Mouse (Mus musculus): Measurements from ENCODE around the gene Arhgap42. TPM values are rescaled to one million over a fixed set of nuclear protein-coding genes. Genes with fewer than 3 reads are reported as not detected.

Arhgap42 gene
- total RNA-seq (2022) = 1 to 10 TPM; 3.5 to 5.4 (median 4.2) TPM

DNA sequence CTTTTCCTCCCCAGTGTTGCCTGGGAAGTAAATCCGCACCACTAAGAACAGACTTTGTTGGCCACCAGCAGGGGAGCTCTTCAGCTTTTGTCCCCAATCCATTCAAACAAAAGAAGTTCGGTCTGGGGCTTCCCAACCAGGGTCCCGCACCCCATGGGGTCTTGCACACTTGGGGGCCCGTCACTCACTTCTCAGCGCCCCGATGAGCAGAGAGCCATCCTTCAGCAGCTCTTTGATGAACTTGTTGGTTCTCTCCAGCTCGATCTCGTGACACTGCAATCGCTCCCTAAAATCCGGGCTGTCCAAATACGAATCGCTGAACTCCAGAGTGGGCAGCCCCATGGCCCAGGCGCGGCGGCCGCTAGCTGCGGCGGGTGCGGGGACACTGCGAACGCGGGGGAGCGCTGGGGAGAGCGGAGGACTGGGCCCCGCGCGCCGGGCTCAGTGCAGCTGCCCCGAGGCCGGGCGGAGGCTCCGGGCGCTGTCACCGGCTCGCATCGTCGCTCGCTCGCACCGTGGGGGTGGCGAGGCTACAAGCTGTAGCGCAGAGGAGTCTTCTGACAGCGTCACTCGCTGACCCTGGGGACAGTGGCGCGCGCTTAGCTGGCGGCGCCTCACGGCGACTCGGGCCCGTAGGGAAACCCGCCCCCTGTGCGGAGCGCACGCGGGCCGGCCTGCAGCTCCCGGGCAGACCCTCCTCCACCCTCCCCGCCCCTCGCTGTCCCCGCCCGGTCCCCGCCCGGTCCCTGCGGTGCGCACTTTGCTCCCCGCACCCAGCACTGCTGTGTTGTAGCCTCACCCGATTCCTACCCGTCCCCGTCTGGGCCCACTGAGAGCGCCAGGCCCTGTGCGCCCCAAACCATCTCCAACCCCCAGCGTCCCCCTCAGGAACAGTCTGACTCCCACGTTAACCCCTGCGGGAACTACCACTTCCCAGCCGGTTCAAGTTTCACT is at the start of gene Arhgap42:
Gene Arhgap42, minus strand, starts transcription at position 664 of the 954 bp plus-strand sequence.
- peak; percentile 45 to 59 for DNase-seq (ENCODE audit: low spot score in 2 of 2)

DNA sequence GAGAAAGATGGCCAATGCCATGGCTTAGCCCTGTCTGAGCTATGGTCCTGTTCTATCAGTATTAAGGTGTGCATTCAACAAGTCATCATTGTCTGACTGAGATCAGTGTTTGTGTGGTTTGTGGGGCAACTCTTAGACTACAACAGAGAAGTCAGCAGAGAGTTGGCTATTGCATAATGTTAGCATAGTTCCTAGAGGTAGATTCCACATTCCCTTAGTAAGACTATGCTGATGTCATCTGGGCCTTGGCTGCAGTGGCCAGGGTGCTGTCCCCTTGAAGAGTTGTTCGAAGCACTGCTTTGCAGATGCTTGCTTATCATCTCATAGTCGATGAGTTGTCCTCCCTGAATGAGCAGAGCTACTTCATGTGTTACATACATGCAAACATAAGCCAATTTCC is 49.2 kb upstream of the Arhgap42 start:
- DNase-seq (ENCODE audit: low spot score in 2 of 2) = no peak

DNA sequence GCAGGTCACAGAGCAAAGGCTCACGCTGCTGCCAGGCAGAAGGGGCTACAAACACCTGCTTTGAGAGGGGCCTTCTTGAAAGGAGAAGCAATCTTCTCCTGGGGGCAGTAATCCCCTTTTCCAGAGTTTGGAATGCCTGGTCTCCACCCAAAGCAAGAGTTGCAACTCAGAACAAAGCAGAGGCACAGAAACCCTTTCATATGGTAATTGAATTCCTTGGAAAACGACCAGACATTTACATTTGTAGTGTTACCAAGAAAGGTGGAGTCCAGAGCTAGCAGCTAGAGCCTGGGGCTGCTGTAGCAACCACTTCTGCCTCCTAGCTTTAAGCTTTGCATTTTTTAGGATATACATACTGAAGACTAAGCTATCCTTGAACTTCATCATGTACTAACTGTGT is 30.4 kb upstream of the Arhgap42 start:
- no peak for DNase-seq (ENCODE audit: low spot score in 2 of 2)

DNA sequence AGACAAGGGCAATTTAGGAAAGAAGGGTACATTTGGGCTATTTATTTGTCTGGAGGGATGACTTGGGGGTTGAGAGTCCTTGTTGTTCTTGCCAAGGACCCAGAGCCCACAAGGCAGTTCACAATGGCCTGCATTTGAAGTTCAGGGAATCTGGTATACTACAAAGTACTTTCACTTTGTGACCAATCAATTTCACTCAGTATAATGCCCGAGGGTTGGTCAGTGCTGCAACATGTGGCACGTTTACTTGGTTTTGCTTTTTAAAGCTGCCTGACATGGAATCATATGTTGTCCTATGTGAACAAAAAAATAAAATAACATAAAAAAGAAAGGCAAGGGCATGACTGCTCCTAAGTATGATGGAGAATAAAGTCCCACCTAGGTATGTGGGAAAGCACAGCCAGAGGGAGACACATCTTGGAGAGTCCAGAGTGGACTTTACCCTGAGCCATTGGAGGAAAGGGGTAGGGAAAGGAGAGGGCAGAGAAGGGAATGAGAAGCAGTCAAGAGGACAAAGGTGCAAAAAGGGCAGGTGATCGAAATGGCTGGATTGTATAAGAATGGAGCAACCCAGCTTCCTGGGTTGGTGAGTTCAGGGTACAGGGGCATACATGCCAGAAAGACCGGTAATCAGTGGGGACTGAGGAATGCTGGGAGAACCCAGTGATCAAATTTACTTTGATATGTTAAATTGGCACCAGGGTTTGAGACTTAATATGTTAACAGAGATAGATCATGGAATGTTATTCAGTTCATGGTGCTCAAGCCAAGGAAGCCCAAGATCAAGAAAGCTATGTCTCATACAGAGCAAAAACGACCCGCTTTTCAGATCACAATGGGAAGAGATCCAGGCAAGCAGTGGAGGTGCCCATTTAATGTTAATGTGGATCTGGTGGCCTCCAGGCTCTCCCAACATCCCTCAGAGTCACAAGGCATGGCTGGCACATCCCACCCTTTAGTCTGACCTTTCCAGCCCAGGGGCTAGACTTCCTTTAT is 29.0 kb upstream of the Arhgap42 start:
- no peak for DNase-seq (ENCODE audit: low spot score in 2 of 2)

DNA sequence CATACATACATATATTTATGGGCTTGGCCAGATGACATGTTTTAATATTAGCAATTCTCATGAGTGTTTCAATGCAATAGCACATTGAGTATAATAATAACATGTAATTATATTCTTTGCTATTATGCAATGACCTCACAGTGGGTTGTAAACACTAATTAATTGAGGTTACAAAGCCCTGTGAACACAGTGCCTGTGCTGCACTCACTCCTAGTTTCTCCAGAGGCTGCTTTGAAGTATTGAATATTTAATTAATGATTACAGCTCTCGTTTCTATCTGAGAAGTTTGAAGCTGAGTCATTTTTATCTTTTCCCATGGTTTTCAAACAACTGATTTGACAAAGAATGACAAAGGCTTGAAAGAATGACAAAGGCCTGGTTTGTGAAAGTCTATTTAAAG is 24.6 kb upstream of the Arhgap42 start:
- DNase-seq (ENCODE audit: low spot score in 2 of 2) = no peak

DNA sequence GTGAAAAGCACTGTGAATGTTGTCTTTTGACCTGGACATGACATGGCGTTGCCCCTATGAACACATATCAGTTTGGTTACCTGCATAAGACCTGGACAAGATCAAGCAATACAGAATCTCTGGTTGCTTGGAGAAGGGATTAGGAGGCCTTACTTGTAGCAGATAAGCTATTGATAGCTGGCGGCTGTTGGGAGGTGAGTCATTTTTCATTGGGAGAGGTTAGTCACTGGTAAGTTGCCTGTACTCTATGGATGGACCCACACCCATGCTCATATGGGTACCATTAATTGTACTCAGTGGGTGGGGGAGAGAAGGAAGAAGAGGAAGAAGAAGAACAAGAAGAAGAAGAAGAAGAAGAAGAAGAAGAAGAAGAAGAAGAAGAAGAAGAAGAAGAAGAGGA is 23.6 kb upstream of the Arhgap42 start:
- DNase-seq (ENCODE audit: low spot score in 2 of 2) = no peak

DNA sequence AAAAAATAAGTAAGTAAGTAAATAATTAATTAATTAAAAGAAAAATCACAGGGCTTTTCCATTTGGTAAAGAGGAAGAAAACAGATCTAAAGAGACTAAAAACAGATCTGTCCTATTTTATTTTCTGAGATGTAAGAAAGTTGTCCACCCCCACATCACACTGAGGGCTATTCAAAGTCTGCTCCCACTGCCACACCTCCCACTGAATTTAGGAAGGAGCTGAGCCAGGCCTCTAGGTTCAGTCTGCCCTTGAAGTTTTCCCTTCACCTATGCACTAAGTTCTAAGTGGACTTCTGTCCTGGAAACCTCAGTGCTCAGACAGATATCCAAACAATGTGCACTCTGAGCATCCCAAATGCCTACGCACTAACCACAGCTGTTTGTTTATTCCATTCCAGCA is 15.9 kb upstream of the Arhgap42 start:
- DNase-seq (ENCODE audit: low spot score in 2 of 2) = no peak

DNA sequence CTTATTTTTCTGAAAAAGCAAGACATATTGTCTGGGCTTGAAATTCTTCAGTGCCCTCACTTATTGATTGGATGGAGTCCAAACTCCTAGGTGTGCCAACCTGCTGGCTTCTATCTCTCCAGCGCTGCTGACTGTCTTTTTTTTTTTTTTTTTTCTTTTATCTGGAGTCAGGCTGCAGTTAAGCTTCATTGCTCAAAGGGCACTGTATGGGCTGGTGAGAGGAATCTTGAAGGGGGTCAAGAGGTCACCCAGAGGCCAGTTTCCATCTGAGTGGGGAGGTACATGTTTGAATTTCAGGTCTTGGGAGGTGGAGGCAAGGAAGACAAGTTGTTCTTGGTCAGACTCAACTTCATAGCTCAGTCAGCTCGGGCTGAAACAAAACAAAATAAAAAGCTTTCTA is 9.6 kb upstream of the Arhgap42 start:
- no peak for DNase-seq (ENCODE audit: low spot score in 2 of 2)

DNA sequence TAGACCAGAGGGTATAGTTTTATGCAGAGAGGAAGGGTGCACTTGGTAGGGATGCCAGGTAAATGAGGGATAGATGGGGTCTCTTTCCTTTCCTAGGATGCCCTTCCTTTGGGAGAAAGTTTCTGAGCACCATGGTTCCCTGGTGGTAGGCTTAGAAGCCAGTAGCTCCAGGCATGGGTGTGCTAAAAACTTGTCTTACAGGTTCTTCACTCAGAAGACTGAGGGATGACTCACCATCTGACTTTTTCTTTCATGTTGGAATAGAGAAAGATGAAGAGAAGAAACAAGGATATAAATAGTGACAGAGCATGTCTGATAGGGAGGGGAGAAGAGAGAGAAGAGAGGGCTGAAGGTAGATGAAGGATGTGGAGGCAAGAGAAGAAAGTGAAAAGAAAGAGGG is 7.1 kb upstream of the Arhgap42 start:
- DNase-seq (ENCODE audit: low spot score in 2 of 2) = no peak

DNA sequence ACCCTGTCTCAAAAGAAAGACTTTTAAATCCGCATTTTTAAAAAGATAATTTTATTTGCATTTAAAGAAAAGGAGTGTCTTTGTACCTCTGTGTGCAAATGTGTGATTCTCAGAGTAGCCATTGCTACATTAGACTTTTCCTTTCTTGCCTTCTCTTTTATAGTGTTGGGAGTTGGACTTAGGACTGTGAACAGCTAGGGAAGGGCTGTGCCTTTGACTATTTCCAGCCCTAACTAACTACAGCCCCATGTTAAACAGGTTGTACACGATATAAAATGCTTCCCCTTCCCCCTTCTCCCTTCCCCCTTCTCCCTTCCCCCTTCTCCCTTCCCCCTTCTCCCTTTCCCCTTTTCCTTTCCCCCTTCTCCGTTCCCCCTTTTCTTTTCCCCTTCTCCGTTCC is 4.9 kb upstream of the Arhgap42 start:
- DNase-seq (ENCODE audit: low spot score in 2 of 2) = no peak

DNA sequence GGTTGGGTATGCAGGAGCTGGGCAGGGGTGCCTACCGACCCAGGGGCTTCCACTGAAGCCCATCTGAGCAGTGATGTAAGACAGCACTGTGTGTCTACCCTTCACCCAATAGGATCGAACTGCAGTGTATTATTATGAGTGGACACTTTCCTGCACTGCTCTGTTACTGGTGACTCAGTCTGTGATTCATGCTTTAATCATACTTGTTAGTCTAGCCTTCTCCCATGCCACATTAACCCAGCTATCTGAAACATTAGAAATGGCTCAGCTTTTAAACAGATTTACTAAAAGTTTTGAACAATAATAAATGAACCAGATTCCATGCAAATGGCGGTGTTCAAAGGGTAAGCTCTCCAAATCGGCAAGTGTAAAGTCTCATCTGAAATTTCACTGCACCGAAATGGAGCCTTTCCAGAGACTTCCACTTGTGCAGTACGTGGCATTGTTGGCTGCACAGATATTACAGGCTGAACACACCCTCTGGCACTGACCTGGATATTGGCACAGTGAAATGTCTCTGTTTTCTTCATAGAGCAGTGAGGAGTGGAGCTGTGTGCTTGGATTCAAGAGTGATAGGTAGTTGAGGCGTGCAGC is 2.4 kb upstream of the Arhgap42 start:
- no peak for DNase-seq (ENCODE audit: low spot score in 2 of 2)

DNA sequence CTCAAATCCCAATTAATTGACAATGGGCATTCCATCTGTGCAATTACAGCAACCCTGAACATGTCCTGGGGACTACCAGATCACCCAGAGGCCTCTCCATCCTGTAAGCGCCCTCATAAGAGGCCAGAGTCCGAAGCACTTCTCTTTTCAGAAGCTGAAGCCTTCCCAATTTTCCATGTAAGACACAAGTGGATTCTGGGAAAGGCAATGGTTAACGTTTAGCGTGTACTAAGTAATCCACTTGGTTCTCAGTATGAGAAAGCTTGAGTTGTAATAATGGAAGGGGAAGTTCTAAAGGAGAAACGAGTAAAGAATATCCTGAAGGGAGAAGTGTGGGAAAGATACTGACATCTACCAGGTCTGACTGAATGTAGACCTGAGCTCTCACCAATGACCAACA is 1.4 kb downstream of the Arhgap42 start:
- DNase-seq (ENCODE audit: low spot score in 2 of 2) = no peak

DNA sequence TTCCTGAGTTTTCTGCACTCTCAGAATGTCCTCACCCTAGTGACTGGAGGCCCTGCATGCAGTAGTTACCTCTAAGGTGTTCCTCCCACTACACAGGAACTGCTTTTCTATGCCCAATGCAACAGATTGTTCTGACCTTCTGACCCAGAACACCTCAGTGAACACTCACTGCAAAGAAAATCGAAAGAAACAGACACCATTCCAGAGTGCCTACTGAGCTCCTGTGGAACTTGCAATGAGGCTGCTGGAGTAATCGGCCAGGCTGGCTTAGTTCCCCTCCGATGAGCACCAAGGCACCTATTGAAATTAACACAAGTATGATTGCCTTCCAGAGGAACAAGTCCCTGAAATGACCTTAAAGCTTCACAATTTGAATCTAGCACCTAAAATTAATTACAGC is 9.2 kb downstream of the Arhgap42 start:
- DNase-seq (ENCODE audit: low spot score in 2 of 2) = no peak

DNA sequence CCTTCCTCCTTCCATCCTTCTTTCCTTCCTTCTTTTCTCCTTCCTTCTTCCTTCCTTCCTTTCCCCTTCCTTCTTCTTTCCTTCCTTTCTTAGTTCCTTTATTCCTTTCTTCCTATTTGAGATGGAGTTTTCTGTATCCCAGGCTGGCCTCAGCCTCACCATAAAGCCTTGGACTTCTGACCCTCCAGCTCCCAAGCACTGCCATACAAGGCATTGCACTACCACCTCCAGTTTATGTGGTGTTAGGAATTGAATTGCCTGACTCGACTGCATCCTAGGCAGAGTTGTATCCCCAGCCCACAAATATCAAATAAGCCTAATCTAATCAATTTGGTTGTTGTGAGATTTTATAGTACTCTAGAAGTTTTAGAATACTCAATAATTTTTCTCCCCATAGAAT is 14.1 kb downstream of the Arhgap42 start:
- DNase-seq (ENCODE audit: low spot score in 2 of 2) = no peak

DNA sequence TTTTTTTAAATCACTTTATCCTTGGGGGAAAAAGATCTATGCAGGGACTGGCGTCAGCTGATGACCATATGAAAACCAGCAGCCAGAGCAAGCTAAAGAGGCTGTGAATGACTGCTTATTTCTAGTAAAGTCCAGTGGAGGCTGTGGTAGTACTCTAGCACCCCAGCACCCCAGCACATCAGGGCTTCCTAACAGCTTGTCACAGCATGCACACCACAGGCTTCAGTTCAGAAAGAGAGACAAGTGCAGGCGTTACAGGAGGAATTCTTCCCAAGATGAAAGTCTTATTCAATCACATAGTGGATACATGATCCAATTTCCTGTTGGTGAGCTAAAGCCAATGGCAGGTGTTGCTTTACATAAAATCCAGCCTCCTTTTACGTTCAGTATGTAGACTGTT is 15.5 kb downstream of the Arhgap42 start:
- no peak for DNase-seq (ENCODE audit: low spot score in 2 of 2)

DNA sequence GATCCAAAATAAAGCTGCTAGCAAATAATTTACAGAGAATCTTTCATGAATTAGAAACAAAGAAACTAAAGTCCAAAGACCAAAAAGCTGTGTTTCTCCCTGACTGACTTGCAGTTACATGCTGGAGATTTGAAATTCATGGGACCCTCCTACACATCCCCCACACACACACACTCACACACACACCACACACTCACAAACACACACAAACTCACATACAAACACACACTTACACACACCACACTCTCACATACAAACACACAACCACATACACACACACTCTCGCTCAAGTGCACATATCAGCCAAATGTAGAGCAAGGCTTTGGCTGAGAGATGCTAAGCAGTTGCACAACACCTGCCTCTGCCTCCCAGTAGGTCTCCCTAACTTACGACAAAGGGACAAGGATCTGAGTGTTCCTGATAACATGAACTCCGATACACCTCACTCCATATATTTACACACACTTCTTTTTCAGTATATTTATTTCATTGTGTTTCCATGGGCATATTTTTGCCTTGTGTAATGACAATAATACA is 16.9 kb downstream of the Arhgap42 start:
- DNase-seq (ENCODE audit: low spot score in 2 of 2) = no peak

DNA sequence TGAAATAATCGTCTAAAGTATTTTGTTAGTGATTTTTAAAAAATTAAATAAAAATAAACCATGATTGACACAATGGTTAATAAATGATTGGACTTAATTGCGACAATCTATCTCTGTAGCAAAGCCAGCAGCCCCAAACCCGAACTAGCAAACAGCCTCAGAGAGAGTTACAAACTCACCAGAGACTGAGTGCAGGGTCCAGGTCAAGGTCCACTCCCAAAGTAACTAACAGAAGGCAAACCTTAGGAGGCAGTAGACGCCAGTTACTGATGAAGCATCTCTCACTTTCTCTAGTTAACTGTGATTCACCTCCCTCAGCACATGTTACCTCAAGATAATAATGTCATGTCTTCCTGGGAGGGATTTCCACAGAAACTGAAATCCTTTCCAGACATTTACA is 17.7 kb downstream of the Arhgap42 start:
- DNase-seq (ENCODE audit: low spot score in 2 of 2) = no peak

DNA sequence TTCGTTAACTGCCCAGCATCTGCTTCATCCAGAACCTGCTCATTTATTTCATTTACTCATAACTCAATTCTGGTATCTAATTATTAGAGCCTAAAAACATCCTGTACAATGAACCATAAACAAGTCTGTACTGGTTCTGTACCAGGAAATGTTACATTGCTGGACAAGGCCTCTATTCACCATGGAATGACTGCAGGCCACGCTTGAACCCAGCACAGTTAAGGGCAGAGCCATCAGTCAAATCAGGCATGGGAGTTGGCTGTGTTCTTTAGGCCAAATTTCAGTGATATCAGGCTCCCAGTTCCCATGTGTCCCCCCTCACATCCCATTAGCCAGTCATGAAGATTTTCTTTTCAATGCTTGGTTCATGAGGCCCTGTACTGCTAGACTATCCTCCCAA is 20.6 kb downstream of the Arhgap42 start:
- no peak for DNase-seq (ENCODE audit: low spot score in 2 of 2)

DNA sequence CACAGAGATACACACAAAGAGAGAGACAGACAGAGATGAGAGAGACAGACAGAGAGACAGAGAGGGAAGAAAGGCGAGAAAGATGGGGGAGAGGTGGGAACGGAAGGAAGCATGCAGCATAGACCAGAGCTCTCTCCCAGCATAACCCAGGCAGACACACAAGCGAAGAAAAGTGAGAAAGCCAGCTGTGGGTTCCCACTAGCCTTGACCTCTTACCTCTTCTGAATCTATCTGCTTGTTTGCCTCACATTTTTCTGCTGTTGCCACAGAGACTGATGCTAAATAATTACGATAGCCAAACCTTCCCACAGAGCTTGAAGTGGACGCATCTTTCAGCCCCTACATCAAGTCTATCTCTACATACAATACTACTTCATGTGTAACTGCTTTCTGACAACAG is 24.1 kb downstream of the Arhgap42 start:
- no peak for DNase-seq (ENCODE audit: low spot score in 2 of 2)

DNA sequence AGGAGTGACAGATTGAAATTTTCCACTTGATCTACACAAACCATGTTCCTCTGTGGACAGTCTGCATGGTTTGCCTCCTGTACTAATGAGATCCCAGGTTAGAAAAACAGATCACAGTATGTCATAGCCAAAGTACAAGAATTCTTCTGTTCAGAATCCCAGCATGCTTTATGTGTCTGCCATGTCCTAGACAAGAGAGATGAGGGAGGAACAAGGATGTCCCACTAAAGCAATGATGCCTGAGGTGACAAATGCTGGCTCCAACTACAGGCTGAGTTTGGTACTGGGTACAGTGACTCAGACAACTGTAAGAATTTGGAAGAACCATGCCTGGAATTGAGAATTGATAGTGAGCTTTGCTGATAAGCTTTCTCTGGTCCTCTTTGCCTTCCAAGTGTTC is 24.6 kb downstream of the Arhgap42 start:
- DNase-seq (ENCODE audit: low spot score in 2 of 2) = no peak

DNA sequence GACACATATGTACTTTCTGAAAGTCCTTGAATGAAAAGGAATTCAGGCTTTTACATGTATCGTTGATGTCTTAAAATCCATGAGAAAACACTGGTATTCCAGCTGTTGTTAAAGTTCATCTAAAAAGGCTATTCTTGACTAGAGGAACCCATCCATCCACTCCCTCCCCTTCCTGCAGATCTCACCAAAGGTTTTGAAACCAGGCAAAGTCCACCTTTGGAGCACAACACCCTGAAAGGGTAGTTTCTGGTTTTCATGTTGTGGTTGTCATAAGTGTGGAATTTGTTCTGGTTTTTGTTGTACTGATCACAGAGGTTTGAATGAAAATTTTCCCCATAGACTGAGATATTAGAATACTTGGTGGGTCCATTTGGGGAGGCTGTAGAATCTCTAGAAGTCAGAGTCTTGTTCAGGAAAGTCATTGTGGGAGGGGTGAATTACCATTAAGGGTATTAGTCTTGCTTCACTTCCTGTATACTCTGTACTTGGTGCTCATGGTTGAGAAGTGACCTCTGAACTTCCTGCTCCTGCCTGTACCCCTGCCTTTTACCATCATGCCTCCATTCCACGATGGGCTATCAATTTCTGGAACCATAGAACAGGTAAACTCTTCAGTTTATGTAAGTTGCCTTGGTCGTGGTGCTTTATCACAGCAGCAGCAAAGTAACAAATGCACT is 27.4 kb downstream of the Arhgap42 start:
- no peak for DNase-seq (ENCODE audit: low spot score in 2 of 2)

Measured in gastrocnemius, adult 8-10 months (tissue).